Mouse (Mus musculus): ENCODE measurements at regions not wholly inside any gene's neighbourhood (a gene's known extent, or its start where the extent isn't known, plus 50 kb on each side); places are given as distances from the start of the nearest gene placed in this dataset.

GRCm38 (mm10) chr5:148757715-148758114 is 171.4 kb downstream of the Katnal1 start:
- TF ChIP-seq CTCF (IDR thresholded peaks at IDR 0.05; ENCODE audit: borderline replicate concordance, control insufficient read depth, extremely low read depth, insufficient read depth, low read length, poor library complexity) (no peak), POLR2A (IDR thresholded peaks at IDR 0.05; ENCODE audit: control insufficient read depth, extremely low read depth, insufficient read depth, low read length, poor library complexity) (no peak)

All from thymus, adult 2 months (tissue).